Mouse (Mus musculus) olfactory bulb, adult 2 months (tissue): ENCODE measurements around the gene Gm128.

Experiments
- CTCF ChIP-seq: fragments of 200-500 bp; IDR thresholded peaks from 2 replicates; pipeline ENCODE4 v1.5.1; 2012; ENCODE audit warnings: low read depth, mild to moderate bottlenecking, low read length, moderate library complexity; ENCODE audit not compliant: insufficient read depth
- POLR2A ChIP-seq: fragments of 200-500 bp; IDR thresholded peaks from 2 replicates; pipeline ENCODE4 v1.6.1; 2012; ENCODE audit warnings: mild to moderate bottlenecking, low read depth, low read length, moderate library complexity; ENCODE audit not compliant: insufficient read depth

DNA sequence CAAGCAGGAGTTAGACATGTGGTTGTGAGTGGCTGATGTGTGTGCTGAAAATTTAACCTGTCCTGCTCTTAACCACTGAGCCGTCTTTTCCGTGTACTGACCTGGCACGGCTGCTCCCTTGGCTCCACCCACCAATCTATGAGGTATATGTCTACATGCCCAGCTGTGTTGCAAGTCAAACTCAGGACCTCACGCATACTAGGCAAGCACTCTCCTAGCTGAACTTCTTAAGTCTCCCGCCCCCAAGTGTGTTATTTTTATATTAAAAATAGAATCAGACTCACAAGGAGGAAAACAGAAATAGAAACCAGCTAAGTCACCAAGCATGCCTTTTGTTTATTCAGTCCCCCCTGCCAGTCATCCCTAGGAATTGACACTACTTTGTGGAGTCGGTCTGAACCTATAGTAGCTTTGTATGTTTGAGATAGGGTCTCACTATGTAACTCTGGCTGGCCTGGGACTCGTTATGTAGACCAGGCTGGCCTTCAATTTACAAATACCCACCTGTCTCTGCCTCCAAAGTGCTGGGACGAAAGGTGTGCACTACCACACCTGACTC lies 3.8 kb downstream of the Gm128 start:
- TF ChIP-seq POLR2A, result no peak
- TF ChIP-seq CTCF, result no peak
